Mouse (Mus musculus) kidney, postnatal 10 days (tissue): Measurements from ENCODE around the gene Sdad1.
"Not testable (repeated sequence)": the region's sequence is repeated elsewhere in the genome, so short reads cannot be mapped to it uniquely, and the experiment has no call there.

Experiments
- DNase-seq: peaks from one replicate; pipeline ENCODE4 v3.0.0; 2021; ENCODE audit warnings: mixed read lengths

Gene Sdad1

DNA sequence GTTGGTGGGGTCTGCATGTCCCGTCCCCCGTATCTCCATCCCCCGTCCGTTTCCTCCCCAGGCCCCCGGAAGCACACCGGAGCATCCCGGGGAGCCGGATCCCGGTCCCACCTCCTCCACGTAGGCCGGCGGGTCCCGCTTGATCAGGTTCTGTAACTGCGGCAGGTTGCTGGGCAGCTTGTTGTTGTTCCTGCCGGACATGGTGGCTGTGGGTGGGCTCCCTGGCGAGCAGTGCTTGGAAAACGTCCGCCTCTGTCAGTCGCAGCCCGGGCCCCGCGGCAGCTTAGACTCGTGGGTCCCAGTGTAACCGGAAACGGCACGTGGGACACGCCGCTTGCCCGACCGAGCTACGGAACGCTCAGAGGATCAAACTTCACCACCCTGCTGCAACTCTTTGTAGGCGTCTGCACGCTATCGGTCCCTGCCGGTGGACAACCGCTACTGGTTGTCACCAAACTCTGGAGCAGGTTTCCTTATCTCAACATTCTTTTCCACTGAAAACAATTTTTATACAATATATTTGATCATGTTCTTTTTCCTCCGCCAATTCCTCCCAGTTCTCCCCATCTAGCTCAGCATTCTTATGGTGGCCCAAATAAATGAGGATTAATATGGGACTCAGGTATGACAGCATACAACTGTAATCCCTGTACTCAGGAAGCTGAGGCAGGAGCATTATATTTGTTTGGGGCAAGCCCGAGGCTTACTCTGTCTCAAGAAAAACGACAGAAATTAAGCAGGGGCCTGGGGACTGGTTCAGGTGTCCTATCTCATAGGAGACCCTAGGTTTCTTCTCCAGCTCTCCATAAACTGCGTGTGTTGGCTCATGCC, at the start of gene Sdad1:
Gene Sdad1 (minus strand): TSS at position 799 of the 831 bp plus-strand sequence.
- DNase-seq, result peak; percentile 95

DNA sequence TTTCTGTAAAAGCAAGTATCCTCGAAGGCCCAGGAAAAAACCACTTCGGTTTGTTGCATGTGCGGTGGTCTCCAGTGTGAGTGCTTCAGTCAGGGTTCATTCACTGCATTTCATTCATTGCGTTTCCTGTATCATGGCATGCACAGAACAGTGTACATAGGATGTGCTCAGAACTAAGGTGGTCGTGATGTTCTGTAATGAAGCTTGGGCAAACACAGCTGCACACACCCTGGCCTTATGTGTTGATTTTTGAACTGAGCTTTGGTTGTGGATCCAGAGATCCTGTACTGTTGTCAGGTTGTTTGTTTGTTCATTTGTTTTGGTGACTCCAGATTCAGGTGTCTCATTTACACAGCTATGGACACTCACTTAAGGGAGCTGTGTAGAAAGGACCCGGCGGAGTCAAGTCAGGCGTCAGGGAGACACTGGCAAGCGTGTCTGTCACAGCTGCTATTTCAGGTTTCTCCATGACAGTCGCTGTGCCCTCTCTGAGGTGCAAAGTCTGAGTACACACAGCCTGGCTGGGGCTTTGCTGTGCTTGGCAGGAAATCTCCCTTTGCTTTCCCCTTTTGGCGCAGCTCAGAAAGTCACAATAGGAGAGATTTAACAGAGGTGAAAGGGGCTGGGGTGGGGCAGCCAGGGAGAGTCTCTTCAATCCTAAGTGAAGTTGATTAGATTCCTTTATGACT, 48.6 kb upstream of the Sdad1 start:
- DNase-seq, result no peak

DNA sequence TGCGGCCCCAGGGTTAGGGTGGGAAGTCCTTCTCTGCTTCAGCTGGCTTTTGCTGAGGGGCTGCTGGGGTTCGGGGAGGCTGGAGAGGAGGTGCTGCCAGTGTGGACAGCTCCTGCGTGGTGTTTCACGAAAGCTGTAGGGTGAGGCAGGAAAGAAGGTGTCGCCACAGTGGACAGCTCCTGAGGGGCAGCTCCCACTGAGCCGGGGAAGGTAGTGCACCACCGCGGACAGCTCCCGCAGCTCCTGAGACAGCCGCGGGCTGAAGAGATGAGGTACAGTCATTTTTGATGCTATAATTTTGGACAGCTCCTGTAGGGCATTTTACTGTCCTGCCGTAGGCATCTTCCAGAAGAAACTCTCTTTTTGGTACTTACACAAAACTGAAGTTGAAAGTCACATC, 47.8 kb upstream of the Sdad1 start:
- peak; percentile 64 for DNase-seq

DNA sequence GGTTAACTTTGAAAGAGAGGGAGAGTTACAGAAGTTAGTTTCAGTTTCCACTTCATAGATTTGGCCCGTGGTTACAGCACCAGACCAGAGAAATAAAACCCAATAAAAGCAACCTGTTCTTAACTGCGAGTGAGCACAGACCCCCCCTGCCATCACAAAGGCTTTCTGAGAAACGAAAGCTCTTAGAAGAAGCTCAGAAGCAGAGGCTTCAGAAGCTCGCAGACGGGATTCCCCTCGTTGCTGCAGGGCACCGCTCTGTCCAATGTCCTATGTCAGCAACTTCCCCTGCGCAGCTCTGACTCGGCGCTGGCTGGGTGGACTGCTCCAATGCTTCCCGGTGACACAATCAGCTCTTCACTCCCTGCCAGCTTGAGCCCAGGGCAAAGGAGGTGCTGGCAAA, 43.2 kb upstream of the Sdad1 start:
- peak; percentile 62 for DNase-seq

DNA sequence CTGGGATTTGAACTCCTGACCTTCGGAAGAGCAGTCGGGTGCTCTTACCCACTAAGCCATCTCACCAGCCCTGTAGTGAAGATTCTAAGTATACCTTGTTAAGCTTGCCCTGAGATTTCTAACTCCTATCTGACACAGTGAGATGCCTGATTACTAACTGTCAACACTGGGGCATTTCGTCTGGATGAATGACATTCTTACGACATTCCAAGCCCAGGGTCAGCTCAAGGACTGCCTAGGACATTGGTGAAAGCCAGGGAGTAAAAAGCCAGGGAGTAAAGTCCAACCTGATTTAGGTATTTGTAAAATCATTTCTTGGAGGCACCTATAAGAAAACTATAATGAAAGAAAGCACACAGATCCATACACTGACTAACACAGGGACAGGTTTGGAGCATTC, 42.4 kb upstream of the Sdad1 start:
- not testable (repeated sequence) for DNase-seq

DNA sequence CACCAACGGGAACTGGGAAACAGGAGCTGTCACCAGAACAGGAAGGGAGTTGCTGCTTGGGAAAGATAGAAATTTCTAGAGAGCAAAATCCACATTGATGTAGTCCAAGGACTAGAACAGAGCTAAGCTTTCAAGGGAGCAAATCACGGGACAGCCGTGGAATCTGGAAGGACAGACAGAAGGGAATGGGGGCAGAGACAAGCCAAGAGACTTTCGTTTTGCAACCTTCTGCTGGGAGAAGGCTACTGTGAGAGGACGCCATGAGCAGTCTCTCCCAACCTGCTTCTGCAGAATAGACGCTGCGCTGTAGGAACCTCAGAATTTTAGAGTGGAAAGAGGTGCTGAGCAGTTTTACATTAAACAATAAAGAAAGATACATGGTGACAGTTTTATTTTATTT, 39.5 kb upstream of the Sdad1 start:
- DNase-seq, result no peak

DNA sequence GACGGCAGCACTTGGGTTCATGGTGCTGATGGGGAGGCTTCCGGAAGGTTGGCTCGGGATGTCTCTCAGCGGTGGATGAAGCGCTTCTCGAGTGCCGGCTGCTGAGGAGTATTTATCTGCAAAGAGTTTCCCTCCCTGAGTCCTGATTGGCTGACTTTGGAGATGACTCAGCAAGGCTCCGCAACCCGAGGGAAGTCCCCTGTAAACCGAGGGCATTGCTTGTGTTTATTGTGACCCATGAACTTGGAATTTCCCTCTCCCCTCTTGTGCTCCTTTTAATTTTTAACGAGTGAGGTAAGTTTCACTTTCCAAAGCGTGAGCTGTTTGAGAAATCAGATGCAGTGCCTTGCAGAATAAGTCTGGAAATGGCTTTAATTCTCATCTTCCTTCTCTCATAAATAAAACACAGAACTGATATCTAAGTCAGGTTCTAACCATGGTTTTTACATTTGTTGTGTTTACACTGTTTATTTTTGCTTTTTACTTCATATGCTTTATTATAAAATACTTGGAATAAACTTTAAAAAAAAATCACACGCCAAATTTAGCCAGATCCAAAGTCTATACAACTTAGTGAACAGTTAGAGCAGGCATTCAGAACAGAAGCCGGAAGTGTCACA, 38.6 kb upstream of the Sdad1 start, which contains the start of gene Cxcl10:
Gene Cxcl10 (minus strand): TSS at position 96 of the 620 bp plus-strand sequence.
- DNase-seq, result peak; percentile 72

DNA sequence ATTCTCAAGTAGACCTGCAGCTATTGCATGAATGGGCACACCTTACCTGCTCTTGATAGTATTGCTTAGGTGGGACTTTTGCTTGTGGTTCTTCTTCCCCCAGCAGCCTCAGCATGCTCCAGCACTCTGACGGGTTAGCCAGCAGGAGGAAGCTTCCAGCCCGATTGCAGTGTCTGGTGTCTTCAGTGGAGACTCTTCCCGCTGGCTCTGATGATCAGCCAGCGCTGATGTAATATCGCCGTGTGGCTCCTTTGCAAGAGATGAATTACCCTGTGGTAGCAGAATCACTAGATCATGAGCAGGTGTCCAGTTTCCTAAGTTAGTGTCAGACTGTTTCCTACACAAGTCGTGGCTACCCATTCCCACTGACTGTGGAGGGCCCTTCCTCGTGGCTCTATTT, 34.7 kb upstream of the Sdad1 start:
- DNase-seq, result no peak

DNA sequence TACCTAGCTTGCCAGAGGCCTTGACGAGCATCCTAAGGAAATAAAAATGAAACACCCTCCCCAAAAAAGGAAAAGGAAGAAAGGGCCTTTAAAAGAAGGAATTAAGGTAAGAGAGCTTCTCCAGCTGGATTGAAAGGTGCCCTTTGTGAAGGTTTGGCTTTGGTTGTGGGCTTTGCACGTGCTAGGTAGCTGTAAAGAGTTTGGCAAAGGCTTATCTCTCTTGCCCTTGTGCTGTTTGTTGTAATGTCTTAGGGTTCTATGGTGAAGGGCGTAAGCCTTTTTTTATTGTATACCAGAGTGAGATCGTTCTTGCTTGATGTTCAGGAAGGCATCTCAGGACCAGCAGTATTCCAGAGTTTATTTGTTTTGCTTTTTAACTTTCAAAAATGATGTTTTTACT, 30.3 kb upstream of the Sdad1 start:
- no peak for DNase-seq

DNA sequence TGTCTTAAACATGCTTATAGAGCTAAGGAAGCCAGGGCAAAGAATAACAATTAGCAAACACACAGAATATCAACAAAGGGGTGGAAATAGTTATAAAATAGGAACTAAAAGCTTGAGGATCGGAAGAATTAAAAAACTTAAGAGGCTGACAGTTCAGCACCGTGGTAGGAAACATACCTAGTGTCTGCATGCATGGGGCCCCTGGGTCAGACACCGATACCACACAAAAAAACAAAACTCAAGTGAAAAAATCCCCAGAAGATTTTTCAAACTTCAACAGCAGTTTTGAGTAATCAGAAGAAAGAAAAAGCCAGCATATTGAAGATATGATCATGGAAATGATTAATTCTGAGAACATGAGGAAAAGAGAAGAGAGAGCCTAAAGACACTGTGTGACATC, 26.5 kb upstream of the Sdad1 start:
- DNase-seq, result no peak

DNA sequence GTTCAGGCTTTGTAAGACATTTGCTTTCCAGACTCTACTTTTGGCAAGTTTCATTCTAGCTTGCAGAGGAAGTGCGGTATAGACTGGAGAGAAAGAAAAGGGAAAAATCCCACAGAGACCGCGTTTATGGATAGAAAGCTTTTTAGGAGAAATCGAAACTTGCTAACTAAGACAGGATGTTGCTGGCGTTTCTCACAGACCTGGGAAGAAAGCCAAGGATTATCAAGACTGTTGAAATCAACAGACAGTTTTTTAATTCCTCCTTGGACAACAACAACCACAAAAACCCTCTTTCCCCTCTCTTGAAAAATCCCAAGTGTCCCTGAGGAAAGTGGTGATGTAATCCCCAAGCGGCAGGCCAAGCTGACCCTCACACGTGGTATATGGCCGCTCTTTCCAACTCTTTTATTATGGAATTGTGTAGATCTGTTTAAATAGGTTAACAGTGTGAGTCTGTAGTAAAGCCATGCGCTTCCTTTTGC, 22.1 kb upstream of the Sdad1 start:
- peak; percentile 66 for DNase-seq

DNA sequence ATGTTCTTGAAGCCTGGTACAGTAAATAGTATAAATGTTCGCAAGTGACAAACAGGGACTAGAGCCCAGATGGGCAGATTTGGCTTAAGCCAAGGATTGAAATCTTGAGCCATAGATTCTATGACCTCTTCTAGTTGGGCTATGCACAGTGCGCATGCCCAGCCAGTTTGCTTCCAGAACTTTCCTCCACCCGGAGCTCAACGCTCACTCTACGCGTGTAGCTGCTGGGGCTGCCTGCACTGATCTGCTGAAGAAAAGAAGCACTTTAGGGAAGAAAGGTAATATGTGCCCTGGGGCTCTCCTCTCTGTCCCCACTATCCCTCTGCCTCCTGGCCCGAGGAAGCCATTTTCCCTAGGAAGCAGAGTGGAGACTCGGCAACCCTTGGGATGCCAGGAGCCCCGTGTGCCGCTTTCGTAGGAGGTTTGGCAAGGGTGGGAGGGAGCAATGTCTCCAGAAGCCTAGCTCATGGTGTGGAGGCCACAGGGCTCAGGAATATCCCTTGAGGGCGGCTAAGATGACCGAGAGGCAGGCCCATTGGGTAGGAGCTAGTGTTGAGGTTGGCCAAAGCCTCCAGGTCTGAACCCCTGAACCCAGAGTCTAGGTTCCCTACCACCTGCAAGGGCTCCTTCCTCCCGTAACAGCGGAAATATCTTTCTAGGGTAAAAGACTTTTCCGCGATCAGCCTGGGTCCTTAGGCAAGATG, 21.5 kb upstream of the Sdad1 start, which contains the start of gene Art3:
Gene Art3 (plus strand): TSS at position 193 of the 704 bp plus-strand sequence.
- DNase-seq, result peak; percentile 17

DNA sequence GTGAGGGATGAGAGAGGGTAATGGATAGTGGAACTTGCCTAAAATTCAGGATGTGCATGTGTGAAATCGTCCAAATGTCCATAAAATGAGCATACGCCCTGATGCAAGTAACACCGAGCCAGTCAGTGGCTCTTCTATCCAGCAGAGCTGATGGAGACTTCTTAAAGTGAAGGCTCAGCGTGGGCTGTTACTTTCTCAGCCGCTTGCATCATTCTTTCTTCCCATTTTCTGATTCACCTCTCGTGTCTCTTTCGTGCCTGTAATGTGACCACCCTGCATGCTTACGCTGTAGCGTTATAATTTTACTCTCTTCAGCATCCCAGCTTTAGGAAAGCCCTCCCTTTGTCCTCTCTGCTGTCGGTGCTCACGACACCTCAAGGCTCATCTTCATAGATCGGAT, 20.8 kb upstream of the Sdad1 start:
- DNase-seq, result no peak

DNA sequence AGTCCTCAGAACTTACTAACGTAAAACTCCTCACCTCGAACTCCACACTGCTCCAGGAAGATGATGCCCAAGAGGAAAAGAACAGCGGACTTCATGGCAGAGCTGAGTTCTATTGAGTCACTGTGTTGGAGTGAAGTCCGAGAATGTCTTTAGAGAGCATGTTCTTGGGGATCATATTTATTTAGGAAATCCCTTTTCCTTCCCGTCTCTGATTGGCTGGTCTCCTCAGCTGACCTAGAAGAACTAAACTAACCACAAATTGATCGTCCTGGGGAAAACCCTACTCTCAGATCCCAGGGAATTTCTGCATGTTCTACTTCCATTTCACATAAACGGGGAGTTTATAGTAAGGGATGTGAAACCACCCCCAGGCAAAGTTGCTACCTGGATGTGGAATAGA, 17.6 kb upstream of the Sdad1 start, which contains the start of gene Cxcl9:
Gene Cxcl9 (minus strand): TSS at position 151 of the 400 bp plus-strand sequence.
- DNase-seq, result no peak

DNA sequence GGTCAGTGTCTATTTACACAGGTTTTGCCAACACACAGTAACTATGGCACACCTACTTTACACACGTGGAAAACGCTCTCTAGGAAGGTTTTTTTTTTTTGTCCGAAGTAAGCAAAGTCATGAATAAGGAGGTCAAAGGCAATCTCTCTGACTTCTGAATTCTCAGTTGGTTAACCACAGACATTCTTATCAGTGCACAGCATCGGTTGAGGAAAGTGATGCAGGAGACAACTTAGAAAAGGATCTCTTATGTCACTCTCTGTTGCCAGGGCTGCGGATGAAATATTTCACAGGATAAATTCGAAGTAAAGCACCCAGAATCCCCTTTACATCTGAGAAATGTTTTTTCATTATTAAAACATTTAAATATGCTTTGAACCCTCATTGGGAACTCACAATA, 17.1 kb upstream of the Sdad1 start:
- DNase-seq, result no peak

DNA sequence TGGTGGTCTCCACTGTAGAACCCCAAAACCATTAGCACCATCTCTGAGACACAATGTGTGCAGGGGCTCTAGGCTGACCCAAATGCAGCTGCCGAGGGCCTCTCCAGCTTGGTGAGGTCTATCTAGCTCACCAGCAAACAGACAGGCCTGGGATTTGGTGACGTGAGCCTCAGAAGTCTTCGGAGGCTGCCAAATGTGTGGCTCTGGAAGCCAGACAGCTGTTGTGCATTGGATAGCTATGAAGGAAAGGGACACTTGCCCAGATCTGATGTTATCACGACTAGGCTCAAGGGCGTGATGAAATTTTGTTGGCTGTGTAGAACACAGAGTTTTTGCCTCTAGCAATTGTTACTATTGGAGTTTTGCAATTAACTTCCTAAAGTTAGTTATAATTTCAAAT, 13.0 kb upstream of the Sdad1 start:
- DNase-seq, result peak; percentile 75

DNA sequence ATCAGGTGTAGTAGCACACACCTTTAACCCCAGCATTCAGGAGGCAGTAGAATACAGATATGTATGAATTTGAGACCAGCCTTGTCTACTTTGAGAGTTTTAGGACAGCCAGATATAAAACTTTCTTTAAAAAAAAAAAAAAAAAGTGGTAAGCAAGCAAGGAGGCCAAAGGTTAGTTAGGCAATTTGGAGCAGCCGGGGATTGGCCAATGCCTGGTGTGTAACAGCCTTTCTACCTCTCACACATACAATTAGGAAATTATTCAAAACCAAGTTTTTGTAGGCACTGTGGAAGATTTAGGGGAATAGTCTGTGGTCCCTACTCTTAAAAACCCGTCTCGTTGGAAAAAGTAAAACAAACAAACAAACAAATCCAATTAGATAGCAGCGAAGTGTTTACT, 12.3 kb upstream of the Sdad1 start:
- DNase-seq, result no peak

DNA sequence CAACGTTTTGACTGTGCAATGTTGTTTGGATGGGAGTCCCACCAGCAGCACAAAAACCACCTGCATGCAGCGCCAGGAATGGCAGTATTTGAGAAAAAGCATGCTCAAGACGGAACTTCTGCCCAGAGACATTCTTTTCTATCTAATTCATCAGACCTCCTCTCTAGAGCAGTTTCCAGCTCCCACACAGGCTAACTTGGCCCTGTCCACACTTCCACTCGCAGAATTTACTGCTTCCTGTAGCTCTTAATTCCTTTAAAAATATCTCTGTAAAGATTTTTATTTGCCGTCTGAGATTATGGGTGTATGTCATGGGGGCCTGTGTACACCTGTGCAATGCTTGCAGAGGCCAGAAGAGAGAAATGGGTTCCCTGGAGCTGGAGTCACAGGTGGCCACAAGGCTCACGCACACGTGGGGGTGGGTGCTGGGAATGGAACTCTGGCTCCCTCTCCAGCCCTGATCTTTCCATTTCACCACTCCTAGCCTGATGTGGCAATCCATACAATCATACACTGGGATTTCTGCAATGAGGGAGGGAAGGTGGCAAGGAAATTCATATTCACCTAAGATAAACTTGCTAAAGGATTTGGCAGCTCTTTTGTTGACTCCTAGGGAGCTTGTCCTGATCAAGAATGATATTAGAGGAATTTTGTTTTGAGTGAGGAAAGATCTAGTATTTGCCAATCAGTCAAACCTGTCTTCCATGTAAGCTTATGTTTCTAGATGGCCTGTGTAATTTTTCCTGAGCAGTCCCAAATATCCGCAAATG, 11.5 kb upstream of the Sdad1 start:
- DNase-seq, result peak; percentile 52

DNA sequence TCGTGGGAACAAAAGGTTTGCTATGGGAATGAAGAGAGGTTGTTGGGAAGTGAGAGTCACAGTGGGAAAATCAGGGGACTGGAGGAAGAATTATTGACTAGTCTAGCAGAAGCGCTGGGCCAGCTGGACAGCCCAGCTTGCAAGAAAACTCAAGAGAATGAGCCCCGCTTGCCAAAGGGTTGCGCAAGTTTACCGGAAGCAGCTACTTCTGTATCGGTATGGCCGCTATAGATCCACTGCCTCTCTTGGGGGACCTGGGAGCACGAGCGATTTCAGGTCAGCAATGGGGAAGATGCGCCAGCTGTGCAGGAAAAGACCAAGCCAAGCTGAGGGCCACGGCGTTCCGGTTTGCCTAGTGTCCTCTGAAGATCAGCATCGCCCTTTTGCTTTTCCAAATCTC, 8.3 kb upstream of the Sdad1 start:
- peak; percentile 27 for DNase-seq

DNA sequence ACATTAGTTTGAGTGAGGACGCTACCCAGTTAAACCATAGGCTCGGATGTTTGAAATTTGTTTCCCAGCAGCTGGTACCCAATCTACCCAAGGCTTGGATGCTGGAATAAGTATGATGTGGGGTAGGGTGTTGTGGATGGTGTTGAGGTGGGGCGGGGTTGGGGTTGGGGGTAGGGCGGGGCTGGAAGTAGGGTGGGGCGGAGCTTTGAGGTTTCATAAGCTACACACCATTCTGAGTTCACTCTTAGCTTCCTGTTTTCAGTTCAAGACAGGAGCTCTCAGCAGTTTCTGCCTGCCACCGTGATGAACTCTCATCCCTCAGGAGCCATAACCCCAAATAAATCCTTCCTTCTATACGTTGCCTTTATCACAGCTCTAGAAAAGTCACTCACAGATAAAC, 7.8 kb upstream of the Sdad1 start:
- no peak for DNase-seq

DNA sequence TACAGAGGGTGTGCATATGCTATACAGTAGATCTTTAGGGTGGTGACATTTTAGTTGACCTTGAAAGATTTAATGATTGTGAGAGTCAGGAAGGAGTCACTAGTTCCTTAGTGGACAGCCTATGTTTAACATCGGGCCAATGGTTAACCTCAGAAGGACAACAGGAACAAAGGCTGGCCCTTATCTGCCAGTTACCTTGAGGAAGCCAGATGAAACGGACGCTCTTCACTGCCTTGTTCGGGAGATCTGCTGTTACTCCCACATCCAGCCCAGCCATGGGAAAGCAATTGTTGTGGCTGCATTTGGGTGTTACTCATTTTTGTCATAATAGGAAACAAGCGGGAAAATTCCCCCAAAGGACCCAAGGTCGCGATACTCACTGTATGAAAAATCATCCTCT, 3.5 kb upstream of the Sdad1 start:
- no peak for DNase-seq
